Mouse (Mus musculus) spleen, adult 2 months (tissue): ENCODE data around the gene Mrgprb3. TPM values are rescaled to one million over a fixed set of nuclear protein-coding genes. Genes with fewer than 3 reads are reported as not detected.

Experiments used
- DNase-seq, 2 experiments: peaks; one replicate each; pipeline versions ENCODE4 v3.0.0 to v3.0.0-alpha.2; 2012 to 2021; ENCODE audit warnings: low spot score in 2 of 2, low read depth in 1 of 2
- H3K27ac ChIP-seq: fragments of 200-500 bp; 2 replicates; pipeline ENCODE4 v1.5.1; 2012; ENCODE audit warnings: low read length, inconsistent platforms; ENCODE audit not compliant: insufficient read depth
- H3K27me3 ChIP-seq: fragments of 200-500 bp; 2 replicates; pipeline ENCODE4 v1.6.1; 2012; ENCODE audit warnings: mild to moderate bottlenecking, moderate library complexity, low read length, inconsistent platforms; ENCODE audit not compliant: control insufficient read depth, insufficient read depth
- H3K36me3 ChIP-seq: fragments of 200-500 bp; 2 replicates; pipeline ENCODE4 v1.6.1; 2012; ENCODE audit warnings: mild to moderate bottlenecking, low read length, inconsistent platforms; ENCODE audit not compliant: control insufficient read depth, insufficient read depth
- H3K4me1 ChIP-seq: fragments of 200-500 bp; 2 replicates; pipeline ENCODE4 v1.6.1; 2011; ENCODE audit warnings: inconsistent platforms; ENCODE audit not compliant: control insufficient read depth, insufficient read depth, insufficient read length
- H3K4me3 ChIP-seq: fragments of 200-500 bp; 2 replicates; pipeline ENCODE4 v1.5.1; 2011; ENCODE audit warnings: mild to moderate bottlenecking, inconsistent platforms; ENCODE audit not compliant: insufficient read depth, insufficient read length; ENCODE audit errors: extremely low read depth
- CTCF ChIP-seq: fragments of 200-500 bp; IDR thresholded peaks from 2 replicates; pipeline ENCODE4 v1.5.1; 2011; ENCODE audit warnings: mild to moderate bottlenecking, inconsistent platforms; ENCODE audit not compliant: insufficient read depth, insufficient read length, insufficient replicate concordance; ENCODE audit errors: extremely low read depth
- POLR2A ChIP-seq: fragments of 200-500 bp; IDR thresholded peaks from 2 replicates; pipeline ENCODE4 v1.6.1; 2011; ENCODE audit warnings: low read depth, low read length, inconsistent platforms
- WGBS: fragments of 180-500 bp; shearing (Covaris S2); methylation state at CpG from one replicate; pipeline ENCODE4 v1.1.7; 2018; 5-methylcytosine and 5-hydroxymethylcytosine counted together
- polyA plus RNA-seq: library from polyadenylated mRNA; depleted of rRNA; stranded (reverse); fragments of >200 nt; gene quantifications from 2 replicates; pipeline ENCODE4 v1.2.3, GENCODE M21; 2012; rRNA removed

The Mrgprb3 gene
- not detected in 2 replicates for polyA plus RNA-seq

GRCm38 (mm10) chr7:48643711-48644110 lies at the start of gene Mrgprb3:
TSS of gene Mrgprb3 (minus strand) at chr7:48643811.
- WGBS: 91% methylated on average over 2 of the region's 2 CpGs

More at GRCm38 (mm10) chr7:48643711-48644110, at the start of gene Mrgprb3:
- Histone ChIP-seq H3K4me3 (no peak within 1 kb of the TSS), H3K36me3 (no peaks in the 10 kb centered on the region), H3K4me1 (no peaks in the 10 kb centered on the region), H3K27ac (no peak within 1 kb of the TSS), H3K27me3 (no peaks in the 10 kb centered on the region)
- no peak for DNase-seq
- TF ChIP-seq POLR2A (no peak), CTCF (no peak)

Other genes starting within 250 kb of the Mrgprb3 start
- gene Mrgprb1, start 187.5 kb downstream of the Mrgprb3 start, polyA plus RNA-seq: not detected in 2 replicates
- not detected in 2 replicates for gene Mrgprx2, start 144.5 kb downstream of the Mrgprb3 start, polyA plus RNA-seq
- not detected in 2 replicates for gene Mrgprb2, start 85.7 kb downstream of the Mrgprb3 start, polyA plus RNA-seq
- gene Zdhhc13, start 145.2 kb upstream of the Mrgprb3 start, polyA plus RNA-seq: 6.9 and 7.5 TPM in 2 replicates
- 0.07 TPM in 1 of 2 replicates, not detected in the other for gene Csrp3, start 204.2 kb upstream of the Mrgprb3 start, polyA plus RNA-seq
- gene E2f8, start 237.8 kb upstream of the Mrgprb3 start, polyA plus RNA-seq: 5.4 and 7.9 TPM in 2 replicates